8 mouse cellular contexts compared by ENCODE assay signal in the genomic region with DNA sequence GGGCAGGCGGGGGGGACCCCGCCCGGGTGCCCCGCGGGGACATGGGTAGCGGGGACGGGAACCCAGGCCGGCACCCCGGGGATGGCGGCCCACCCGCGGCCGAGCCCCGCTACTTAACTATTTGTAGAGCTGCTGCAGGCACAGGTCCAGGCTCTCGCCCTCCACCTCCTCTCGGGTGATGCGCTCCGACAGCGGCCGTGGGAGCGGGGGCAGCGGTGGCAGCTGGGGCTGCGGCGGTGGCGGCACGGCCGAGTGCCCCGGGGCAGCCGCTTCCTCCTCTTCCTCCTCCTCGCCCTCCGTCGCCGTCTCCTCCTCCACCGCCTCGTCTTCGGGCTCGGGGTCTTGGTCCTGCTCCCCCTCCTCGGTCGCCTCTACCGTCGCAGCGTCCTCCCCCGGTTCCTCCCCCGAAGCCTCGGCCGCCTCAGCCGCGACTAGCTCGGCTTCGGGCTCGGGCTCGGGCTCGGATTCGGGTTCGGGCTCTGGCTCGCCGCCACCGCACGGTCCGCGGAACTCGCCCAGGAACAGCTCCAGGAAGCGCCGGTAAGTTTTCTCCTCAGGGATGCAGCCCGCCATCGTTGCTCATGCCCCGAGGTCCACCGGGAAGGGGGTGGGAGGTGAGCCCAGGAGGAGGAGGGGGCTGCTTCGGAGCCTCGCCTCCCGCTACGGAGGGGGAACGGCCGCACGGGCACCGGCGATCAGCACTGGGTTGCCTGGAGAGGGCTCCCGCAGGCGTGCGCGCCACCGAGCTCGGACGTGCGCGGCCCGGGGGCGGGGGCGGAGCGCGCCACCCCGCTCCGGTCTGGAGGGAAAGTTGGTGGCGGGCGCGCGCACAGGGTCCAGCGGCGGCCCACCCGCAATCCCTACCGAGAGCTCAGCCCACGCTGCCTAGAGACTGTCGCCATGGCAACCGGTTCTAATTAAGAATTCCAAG. TPM values are rescaled to one million over a fixed set of nuclear protein-coding genes. Genes with fewer than 3 reads are reported as not detected.
DNase-seq lines count a peak whose midpoint lies in the region; ATAC-seq lines count a peak whose summit lies in the region.

A gene (minus strand): TSS at position 693 of the 931 bp plus-strand sequence.

- ATAC-seq in inflammation-experienced regulatory T-cells, adult 6 months = peak; percentile 32
- peak; percentile 91 for ATAC-seq in megakaryocyte progenitor cell, adult 5-6 weeks (replicated peaks; ENCODE audit: poor library complexity)

- intact Hi-C loops in gastrocnemius, postnatal 14 days (cut with DNase I; ENCODE audit: low total_unique reads) = no loop called here
- intact Hi-C loops in left cerebral cortex, postnatal 10 days (cut with DNase I) = no loop called here

- peak; percentile 88 to 95 for DNase-seq in adrenal gland, adult (ENCODE audit: inconsistent age in 2 of 2, low spot score in 1 of 2)
- peak; percentile 94 for DNase-seq in embryo, embryonic 10.5 days (ENCODE audit: low spot score)
- peak; percentile 51 for DNase-seq in gastrocnemius, postnatal 14 days
- DNase-seq in left cerebral cortex, postnatal 10 days (ENCODE audit: extremely low spot score in 1 of 2, low spot score in 2 of 2) = peak; percentile 89 to 93
- peak; percentile 89 for DNase-seq in right cerebral cortex, postnatal 25 days
- DNase-seq in urinary bladder, postnatal 36 days (ENCODE audit: low spot score in 2 of 2) = peak; percentile 39

RNA-seq across cellular contexts. Expression of the gene that starts here (rescaled TPM):
- under 1 TPM; 0.75 to 0.76 TPM for total RNA-seq in gastrocnemius, postnatal 14 days (2021)
- polyA plus RNA-seq in inflammation-experienced regulatory T-cells, adult 6 months (2017; shearing (Covaris generic)) = 1 to 10 TPM in 1 of 3 experiments, under 1 TPM in 2; 0.55 to 1.2 (median 0.78) TPM
- 100 to 1,000 TPM; 173 to 181 TPM for total RNA-seq in left cerebral cortex, postnatal 10 days (2021)
- total RNA-seq in megakaryocyte progenitor cell, adult 5-6 weeks (2015) = 0.76 and 0.91 TPM in 2 replicates
- 0.87 and 2.6 TPM in 2 replicates for total RNA-seq in megakaryocyte progenitor cell, adult 5-6 weeks (2017)

Comparison
In these comparisons a context has a peak if more than half of its experiments do, and no peak if none do; other contexts are left out.
1. Peak in every context shown above with its lines: DNase-seq and ATAC-seq.
2. RNA of the gene that starts here (total RNA-seq): 173 to 181 TPM in left cerebral cortex, postnatal 10 days; 0.76 to 2.6 TPM in megakaryocyte progenitor cell, adult 5-6 weeks and 0.75 to 0.76 TPM in gastrocnemius, postnatal 14 days; every median in the first group is over 10 times any median in the second.
3. Peak in DNase-seq in gastrocnemius, postnatal 14 days; RNA of the gene not detected or under 1 TPM.
4. DNase-seq: peak in every context shown above with its lines; median percentile 94 in embryo, embryonic 10.5 days; 92 in adrenal gland, adult; 91 in left cerebral cortex, postnatal 10 days; 89 in right cerebral cortex, postnatal 25 days; 51 in gastrocnemius, postnatal 14 days; 39 in urinary bladder, postnatal 36 days.